Mouse (Mus musculus): ENCODE data around the gene Gm10647. TPM values are rescaled to one million over a fixed set of nuclear protein-coding genes. Genes with fewer than 3 reads are reported as not detected.
"Not testable (repeated sequence)": the region's sequence is repeated elsewhere in the genome, so short reads cannot be mapped to it uniquely, and the experiment has no call there.

Gene Gm10647
- total RNA-seq (2021) = under 1 TPM; 0.56 to 0.82 TPM
- long read RNA-seq, experiment 1 = 0 reads
- long read RNA-seq, experiment 2 = 0 reads

GRCm38 (mm10) chr9:66796739-66797138 is at the start of gene Gm10647:
TSS of gene Gm10647 (plus strand) at chr9:66797039.
- no peak for TF ChIP-seq CTCF (conservative IDR thresholded peaks at IDR 0.05)
- Histone ChIP-seq H3K27ac (peak within 1 kb of the TSS; percentile 91), H3K4me3 (peak within 1 kb of the TSS; percentile 72)
- no peak for DNase-seq (ENCODE audit: low spot score in 2 of 2)

GRCm38 (mm10) chr9:66748390-66748789 is 48.4 kb upstream of the Gm10647 start:
- DNase-seq (ENCODE audit: low spot score in 2 of 2) = no peak
- Histone ChIP-seq H3K4me3 (no peak overlapping the region), H3K27ac (no peak overlapping the region)

GRCm38 (mm10) chr9:66752849-66753248 is 44.0 kb upstream of the Gm10647 start:
- DNase-seq (ENCODE audit: low spot score in 2 of 2) = no peak
- peak overlapping the region; percentile 2; the same call in 1 of the 2 replicates for H3K27ac ChIP-seq
- no peak for TF ChIP-seq CTCF (conservative IDR thresholded peaks at IDR 0.05)
- H3K4me3 ChIP-seq = no peak overlapping the region

More at GRCm38 (mm10) chr9:66748390-66748789, 48.4 kb upstream of the Gm10647 start:
- TF ChIP-seq CTCF (conservative IDR thresholded peaks at IDR 0.05) = no peak

GRCm38 (mm10) chr9:66760991-66761390 is 35.8 kb upstream of the Gm10647 start:
- no peak for DNase-seq (ENCODE audit: low spot score in 2 of 2)

GRCm38 (mm10) chr9:66768721-66769120 is 28.1 kb upstream of the Gm10647 start:
- no peak for TF ChIP-seq CTCF (conservative IDR thresholded peaks at IDR 0.05)

More at GRCm38 (mm10) chr9:66760991-66761390, 35.8 kb upstream of the Gm10647 start:
- H3K27ac ChIP-seq = no peak overlapping the region
- TF ChIP-seq CTCF (conservative IDR thresholded peaks at IDR 0.05) = no peak
- no peak overlapping the region for H3K4me3 ChIP-seq

GRCm38 (mm10) chr9:66769275-66769674 is 27.6 kb upstream of the Gm10647 start:
- no peak for DNase-seq (ENCODE audit: low spot score in 2 of 2)
- Histone ChIP-seq H3K4me3 (no peak overlapping the region), H3K27ac (no peak overlapping the region)
- no peak for TF ChIP-seq CTCF (conservative IDR thresholded peaks at IDR 0.05)

More at GRCm38 (mm10) chr9:66768721-66769120, 28.1 kb upstream of the Gm10647 start:
- DNase-seq (ENCODE audit: low spot score in 2 of 2) = no peak
- Histone ChIP-seq H3K4me3 (no peak overlapping the region), H3K27ac (no peak overlapping the region)

GRCm38 (mm10) chr9:66770701-66771100 is 26.1 kb upstream of the Gm10647 start:
- Histone ChIP-seq H3K4me3 (no peak overlapping the region), H3K27ac (no peak overlapping the region)
- no peak for DNase-seq (ENCODE audit: low spot score in 2 of 2)
- TF ChIP-seq CTCF (conservative IDR thresholded peaks at IDR 0.05) = no peak

- DNase-seq (ENCODE audit: low spot score in 2 of 2); H3K4me3 ChIP-seq; H3K27ac ChIP-seq: not testable (repeated sequence)
- peak; percentile 58 for TF ChIP-seq CTCF (conservative IDR thresholded peaks at IDR 0.05)
These were observed 12.3 kb upstream of the Gm10647 start for GRCm38 (mm10) chr9:66784552-66784951.

- Histone ChIP-seq H3K27ac (no peak overlapping the region), H3K4me3 (no peak overlapping the region)
- DNase-seq (ENCODE audit: low spot score in 2 of 2) = peak; percentile 24 to 47
- peak; percentile 90 for TF ChIP-seq CTCF (conservative IDR thresholded peaks at IDR 0.05)
These were observed 9.0 kb upstream of the Gm10647 start for GRCm38 (mm10) chr9:66787821-66788220.

- DNase-seq (ENCODE audit: low spot score in 2 of 2) = no peak
- H3K27ac ChIP-seq = peak overlapping the region; percentile 91
- peak overlapping the region; percentile 72 for H3K4me3 ChIP-seq
- no peak for TF ChIP-seq CTCF (conservative IDR thresholded peaks at IDR 0.05)
These were observed 2.0 kb upstream of the Gm10647 start for GRCm38 (mm10) chr9:66794629-66795463.

GRCm38 (mm10) chr9:66795464-66796324 is 1.1 kb upstream of the Gm10647 start, which contains the start of gene Aph1b:
TSS of gene Aph1b (minus strand) at chr9:66795490.
- Histone ChIP-seq H3K4me3 (peak within 1 kb of the TSS; percentile 72), H3K27ac (peak within 1 kb of the TSS; percentile 91)
- no peak for TF ChIP-seq CTCF (conservative IDR thresholded peaks at IDR 0.05)
- peak; percentile 92 to 95 for DNase-seq (ENCODE audit: low spot score in 2 of 2)

- H3K27ac ChIP-seq = no peak overlapping the region
- no peak for TF ChIP-seq CTCF (conservative IDR thresholded peaks at IDR 0.05)
- DNase-seq (ENCODE audit: low spot score in 2 of 2) = no peak
- no peak overlapping the region for H3K4me3 ChIP-seq
These were observed 5.1 kb downstream of the Gm10647 start for GRCm38 (mm10) chr9:66801947-66802346.

- not testable (repeated sequence) for H3K4me3 ChIP-seq; H3K27ac ChIP-seq; DNase-seq (ENCODE audit: low spot score in 2 of 2)
These were observed 9.1 kb downstream of the Gm10647 start for GRCm38 (mm10) chr9:66805951-66806350.

Data from layer of hippocampus, adult 2 months (tissue).